Mouse (Mus musculus) ES-E14 (cell line): ENCODE measurements around the gene Vax1.

Experiments
- CHD2 ChIP-seq: IDR thresholded peaks from 2 replicates; pipeline ENCODE4 v1.6.1; 2014; ENCODE audit warnings: mild to moderate bottlenecking, low read depth, low read length, inconsistent platforms
- HCFC1 ChIP-seq: IDR thresholded peaks from 2 replicates; pipeline ENCODE4 v1.6.1; 2012; ENCODE audit warnings: low read length, inconsistent platforms, borderline replicate concordance; ENCODE audit not compliant: insufficient read depth

- TF ChIP-seq HCFC1 (no peak), CHD2 (no peak)
Observed at GRCm38 (mm10) chr19:59171151-59171870, 1.5 kb upstream of the Vax1 start.
